Mouse (Mus musculus) heart, adult 2 months (tissue): ENCODE measurements around the gene Nkiras1. TPM values are rescaled to one million over a fixed set of nuclear protein-coding genes. Genes with fewer than 3 reads are reported as not detected.

Experiments
- DNase-seq, 2 experiments: peaks; one replicate each; pipeline ENCODE4 v3.0.0; 2021
- H3K27ac ChIP-seq: fragments of 200-600 bp; 2 replicates; pipeline ENCODE4 v1.8.1; 2022
- H3K27me3 ChIP-seq: fragments of 200-500 bp; 2 replicates; pipeline ENCODE4 v1.6.1; 2012; ENCODE audit warnings: mild to moderate bottlenecking, low read length, inconsistent platforms, mixed read lengths; ENCODE audit not compliant: control insufficient read depth, insufficient read depth
- H3K36me3 ChIP-seq: fragments of 200-500 bp; 2 replicates; pipeline ENCODE4 v1.6.1; 2012; ENCODE audit warnings: low read length, inconsistent platforms; ENCODE audit not compliant: control insufficient read depth, insufficient read depth
- H3K4me1 ChIP-seq: fragments of 200-500 bp; 2 replicates; pipeline ENCODE4 v1.6.1; 2011; ENCODE audit warnings: low read length; ENCODE audit not compliant: control insufficient read depth, insufficient read depth
- H3K4me3 ChIP-seq: fragments of 200-600 bp; 2 replicates; pipeline ENCODE4 v1.8.1; 2022
- H3K79me2 ChIP-seq: fragments of 200-500 bp; replicated peaks from 2 replicates; pipeline ENCODE4 v1.6.1; 2012; ENCODE audit warnings: mild to moderate bottlenecking, inconsistent platforms, low read length, moderate library complexity, mixed read lengths; ENCODE audit not compliant: control insufficient read depth, insufficient read depth
- H3K9ac ChIP-seq: fragments of 200-500 bp; 2 replicates; pipeline ENCODE4 v1.6.1; 2012; ENCODE audit warnings: low read depth, mild to moderate bottlenecking, control low read depth, inconsistent platforms, low read length, mixed read lengths
- CTCF ChIP-seq: fragments of 200-600 bp; IDR thresholded peaks from 2 replicates; pipeline ENCODE4 v1.8.1; 2022; ENCODE audit warnings: antibody characterized with exemption, mild to moderate bottlenecking, moderate library complexity
- EP300 ChIP-seq: fragments of 200-500 bp; IDR thresholded peaks from 2 replicates; pipeline ENCODE4 v1.6.1; 2011; ENCODE audit warnings: low read depth, low read length, control low read depth; ENCODE audit not compliant: insufficient read depth
- POLR2A ChIP-seq: fragments of 200-500 bp; IDR thresholded peaks from 2 replicates; pipeline ENCODE4 v1.6.1; 2011; ENCODE audit warnings: mild to moderate bottlenecking, low read depth, low read length, control low read depth; ENCODE audit not compliant: insufficient read depth
- WGBS: fragments of 180-500 bp; shearing (Covaris S2); methylation state at CpG from one replicate; pipeline ENCODE4 v1.1.7; 2018; 5-methylcytosine and 5-hydroxymethylcytosine counted together
- intact Hi-C: fragments of 180-260 bp; cut with DNase I; formaldehyde crosslinking; loops from one replicate; pipeline ENCODE4 v1.15.1; 2025
- polyA plus RNA-seq: library from polyadenylated mRNA; depleted of rRNA; stranded (reverse); fragments of >200 nt; gene quantifications from 2 replicates; pipeline ENCODE4 v1.2.3, GENCODE M21; 2012
- total RNA-seq, 2 experiments: library from RNA; stranded (reverse); gene quantifications; 2 replicates each; pipeline ENCODE4 v1.2.3; 2021

Gene Nkiras1
- total and polyA plus RNA-seq, 3 experiments, result 12.7 to 35.9 (median 31.5) TPM

- intact Hi-C loops, result no loop called here
- WGBS, result 65% methylated on average over 2 of the region's 2 CpGs
- DNase-seq, result no peak
- no peak overlapping the region for H3K9ac ChIP-seq
- H3K79me2 ChIP-seq, result no peaks in the 10 kb centered on the region; the same call in 1 of the 2 replicates
- no peaks in the 10 kb centered on the region for H3K27me3 ChIP-seq
- H3K4me3 ChIP-seq, result no peak overlapping the region
- H3K4me1 ChIP-seq, result peaks cover 7% of the 10 kb centered on the region
- TF ChIP-seq CTCF, result no peak
- no peak for TF ChIP-seq EP300
- TF ChIP-seq POLR2A, result no peak
- no peak overlapping the region for H3K27ac ChIP-seq
- H3K36me3 ChIP-seq, result peaks cover 3% of the 10 kb centered on the region; the same call in 1 of the 2 replicates
Observed at GRCm38 (mm10) chr14:18298874-18299273, 27.9 kb downstream of the Nkiras1 start.

- no peak for DNase-seq
- Histone ChIP-seq H3K79me2 (peaks cover 2% of the 10 kb centered on the region; the same call in 1 of the 2 replicates), H3K36me3 (peaks cover 7% of the 10 kb centered on the region; the same call in 1 of the 2 replicates), H3K27me3 (no peaks in the 10 kb centered on the region), H3K4me1 (peaks cover 9% of the 10 kb centered on the region), H3K9ac (no peak overlapping the region), H3K4me3 (no peak overlapping the region), H3K27ac (no peak overlapping the region)
- 97% methylated on average over 2 of the region's 2 CpGs for WGBS
- intact Hi-C loops, result loop anchor here (10.0 kb wide), 1 partner anchor 64 kb away; no protein-coding TSS in a partner anchor
- no peak for TF ChIP-seq EP300
- peak; percentile 47 for TF ChIP-seq CTCF
- TF ChIP-seq POLR2A, result no peak
Observed at GRCm38 (mm10) chr14:18300676-18301075, 29.7 kb downstream of the Nkiras1 start.

- H3K36me3 ChIP-seq, result peaks cover 7% of the 10 kb centered on the region; the same call in 1 of the 2 replicates
- intact Hi-C loops, result loop anchor here (10.0 kb wide), 1 partner anchor 63 kb away; no protein-coding TSS in a partner anchor
- TF ChIP-seq CTCF, result no peak
- no peak for TF ChIP-seq EP300
- TF ChIP-seq POLR2A, result no peak
- H3K27ac ChIP-seq, result no peak overlapping the region
- peaks cover 9% of the 10 kb centered on the region for H3K4me1 ChIP-seq
- WGBS, result 51% methylated on average over 3 of the region's 3 CpGs
- H3K9ac ChIP-seq, result no peak overlapping the region
- no peak for DNase-seq
- H3K79me2 ChIP-seq, result peaks cover 2% of the 10 kb centered on the region; the same call in 1 of the 2 replicates
- H3K27me3 ChIP-seq, result no peaks in the 10 kb centered on the region
- H3K4me3 ChIP-seq, result no peak overlapping the region
Observed at GRCm38 (mm10) chr14:18301591-18301990, 30.7 kb downstream of the Nkiras1 start.

GRCm38 (mm10) chr14:18302750-18303149 is 31.8 kb downstream of the Nkiras1 start:
- intact Hi-C loops, result loop anchor here (10.0 kb wide), 1 partner anchor 62 kb away; no protein-coding TSS in a partner anchor
- TF ChIP-seq POLR2A (no peak), EP300 (no peak), CTCF (no peak)
- Histone ChIP-seq H3K79me2 (peaks cover 2% of the 10 kb centered on the region; the same call in 1 of the 2 replicates), H3K27ac (no peak overlapping the region), H3K4me1 (peaks cover 9% of the 10 kb centered on the region), H3K27me3 (no peaks in the 10 kb centered on the region), H3K9ac (no peak overlapping the region), H3K36me3 (peaks cover 7% of the 10 kb centered on the region; the same call in 1 of the 2 replicates), H3K4me3 (no peak overlapping the region)
- WGBS, result 54% methylated on average over 3 of the region's 3 CpGs
- DNase-seq, result no peak

- TF ChIP-seq POLR2A (no peak), EP300 (peak; percentile 75)
- Histone ChIP-seq H3K4me1 (peaks cover 9% of the 10 kb centered on the region), H3K27me3 (no peaks in the 10 kb centered on the region), H3K9ac (no peak overlapping the region), H3K79me2 (peaks cover 2% of the 10 kb centered on the region; the same call in 1 of the 2 replicates), H3K27ac (peak overlapping the region; percentile 23), H3K4me3 (no peak overlapping the region), H3K36me3 (peaks cover 7% of the 10 kb centered on the region; the same call in 1 of the 2 replicates)
- peak; percentile 51 to 67 for DNase-seq
- intact Hi-C loops, result loop anchor here (10.0 kb wide), 1 partner anchor 62 kb away; no protein-coding TSS in a partner anchor
- 41% methylated on average over 4 of the region's 4 CpGs for WGBS
Observed at GRCm38 (mm10) chr14:18303262-18303661, 32.3 kb downstream of the Nkiras1 start.

- H3K27ac ChIP-seq, result no peak overlapping the region; the same call in 1 of the 2 replicates
- H3K4me1 ChIP-seq, result peaks cover 9% of the 10 kb centered on the region
- peaks cover 2% of the 10 kb centered on the region for H3K79me2 ChIP-seq
- H3K36me3 ChIP-seq, result peaks cover 7% of the 10 kb centered on the region; the same call in 1 of the 2 replicates
- no peak overlapping the region for H3K9ac ChIP-seq
- H3K4me3 ChIP-seq, result no peak overlapping the region
- TF ChIP-seq POLR2A, result no peak
- TF ChIP-seq EP300, result no peak
- no peak for TF ChIP-seq CTCF
- WGBS, result 95% methylated on average over 5 of the region's 5 CpGs
- no peak for DNase-seq
- no peaks in the 10 kb centered on the region for H3K27me3 ChIP-seq
- intact Hi-C loops, result loop anchor here (10.0 kb wide), 1 partner anchor 61 kb away; no protein-coding TSS in a partner anchor
Observed at GRCm38 (mm10) chr14:18304165-18304564, 33.2 kb downstream of the Nkiras1 start.
